Mouse (Mus musculus): ENCODE results near the gene Olfr1347. TPM values are rescaled to one million over a fixed set of nuclear protein-coding genes. Genes with fewer than 3 reads are reported as not detected.

The Olfr1347 gene
- polyA plus RNA-seq, 1 experiment from 2014 or later: not detected

DNA sequence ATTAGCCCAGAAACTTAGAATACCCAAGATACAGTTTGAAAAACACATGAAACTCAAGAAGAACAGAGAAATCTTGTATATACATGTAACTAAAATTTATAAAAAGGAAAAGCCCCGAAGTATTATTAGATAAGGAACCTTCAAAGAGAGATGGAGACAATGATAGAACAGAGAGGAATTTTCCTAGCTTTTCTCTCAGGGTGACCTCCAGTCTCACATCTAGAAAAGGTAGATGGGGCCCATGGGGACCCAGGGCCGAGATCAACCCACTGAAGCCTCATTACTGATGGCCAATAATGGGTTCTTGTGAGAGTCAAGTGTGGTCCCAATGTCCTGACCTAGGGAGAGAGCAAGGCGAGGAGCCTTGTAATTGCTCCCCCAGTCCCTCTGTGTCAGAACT, 61.2 kb downstream of the Olfr1347 start, which contains the start of gene Olfr1344:
Gene Olfr1344 (plus strand): TSS at position 301 of the 400 bp plus-strand sequence.
- no peaks in the 10 kb centered on the region for H3K27me3 ChIP-seq (replicated peaks)
- no peak within 1 kb of the TSS for H3K4me2 ChIP-seq
- no peak within 1 kb of the TSS for H3K27ac ChIP-seq
- H3K4me1 ChIP-seq: peaks cover 16% of the 10 kb centered on the region
- H3K9me3 ChIP-seq: no peaks in the 10 kb centered on the region
- no peak within 1 kb of the TSS for H3K9ac ChIP-seq
- ATAC-seq (replicated peaks): no peak
- H3K36me3 ChIP-seq (replicated peaks): no peaks in the 10 kb centered on the region
- WGBS: 86% methylated on average over 3 of the region's 3 CpGs
- no peak within 1 kb of the TSS for H3K4me3 ChIP-seq

Other genes with a start within 250 kb of the Olfr1347 start
- gene Epp13, start 247.0 kb downstream of the Olfr1347 start, polyA plus RNA-seq (2015; fragmentation: Nextera tagmentation; extraction: Ambion mirVana): not detected in 2 replicates
- 15.5 and 16.8 TPM in 2 replicates for gene Zfp667, start 213.2 kb downstream of the Olfr1347 start, polyA plus RNA-seq (2015; fragmentation: Nextera tagmentation; extraction: Ambion mirVana)
- gene Zfp583, start 168.5 kb downstream of the Olfr1347 start, polyA plus RNA-seq (2015; fragmentation: Nextera tagmentation; extraction: Ambion mirVana): 14.6 TPM in 2 replicates
- 8.9 and 11.1 TPM in 2 replicates for gene Gm3854, start 156.0 kb downstream of the Olfr1347 start, polyA plus RNA-seq (2015; fragmentation: Nextera tagmentation; extraction: Ambion mirVana)
- 5.3 and 6.1 TPM in 2 replicates for gene Zfp78, start 136.5 kb downstream of the Olfr1347 start, polyA plus RNA-seq (2015; fragmentation: Nextera tagmentation; extraction: Ambion mirVana)
- gene Zfp28, start 116.5 kb downstream of the Olfr1347 start, polyA plus RNA-seq (2015; fragmentation: Nextera tagmentation; extraction: Ambion mirVana): 17.7 and 18.2 TPM in 2 replicates
- 5.9 and 7.5 TPM in 2 replicates for gene Smim17, start 101.0 kb downstream of the Olfr1347 start, polyA plus RNA-seq (2015; fragmentation: Nextera tagmentation; extraction: Ambion mirVana)
- 0.05 TPM in 1 of 2 replicates, not detected in the other for gene Gm20715, start 89.5 kb downstream of the Olfr1347 start, polyA plus RNA-seq (2015; fragmentation: Nextera tagmentation; extraction: Ambion mirVana)
- gene Olfr1344, start 61.1 kb downstream of the Olfr1347 start, polyA plus RNA-seq (2015; fragmentation: Nextera tagmentation; extraction: Ambion mirVana): 0.20 TPM in 1 of 2 replicates, not detected in the other
- not detected in 2 replicates for gene Olfr1336, start 43.6 kb downstream of the Olfr1347 start, polyA plus RNA-seq (2015; fragmentation: Nextera tagmentation; extraction: Ambion mirVana)
- gene Olfr1346, start 32.7 kb downstream of the Olfr1347 start, polyA plus RNA-seq (2015; fragmentation: Nextera tagmentation; extraction: Ambion mirVana): not detected in 2 replicates
- not detected in 2 replicates for gene Olfr5, start 12.8 kb downstream of the Olfr1347 start, polyA plus RNA-seq (2015; fragmentation: Nextera tagmentation; extraction: Ambion mirVana)
- not detected in 2 replicates for gene Olfr1348, start 9.0 kb upstream of the Olfr1347 start, polyA plus RNA-seq (2015; fragmentation: Nextera tagmentation; extraction: Ambion mirVana)
- gene Olfr1349, start 23.2 kb upstream of the Olfr1347 start, polyA plus RNA-seq (2015; fragmentation: Nextera tagmentation; extraction: Ambion mirVana): not detected in 2 replicates
- not detected in 2 replicates for gene Olfr1350, start 65.1 kb upstream of the Olfr1347 start, polyA plus RNA-seq (2015; fragmentation: Nextera tagmentation; extraction: Ambion mirVana)
- gene Zim1, start 196.7 kb upstream of the Olfr1347 start, polyA plus RNA-seq (2015; fragmentation: Nextera tagmentation; extraction: Ambion mirVana): 6.7 and 7.8 TPM in 2 replicates
- 95.1 and 98.5 TPM in 2 replicates for gene Peg3, start 230.7 kb upstream of the Olfr1347 start, polyA plus RNA-seq (2015; fragmentation: Nextera tagmentation; extraction: Ambion mirVana)
- gene Usp29, start 230.8 kb upstream of the Olfr1347 start, polyA plus RNA-seq (2015; fragmentation: Nextera tagmentation; extraction: Ambion mirVana): 36.2 and 42.4 TPM in 2 replicates